Mouse (Mus musculus) neural tube, embryonic 13.5 days (tissue): ENCODE results near the gene H2-M10.2. TPM values are rescaled to one million over a fixed set of nuclear protein-coding genes. Genes with fewer than 3 reads are reported as not detected.
"Not testable (repeated sequence)": the region's sequence is repeated elsewhere in the genome, so short reads cannot be mapped to it uniquely, and the experiment has no call there.

Experiments used
- ATAC-seq: fragments of 200-750 bp; cut with Nextera tagmentation; 2 replicates; pipeline ENCODE4 v1.8.0; 2017; ENCODE audit warnings: low read depth, mild to moderate bottlenecking, moderate TSS enrichment, moderate library complexity
- H3K27ac ChIP-seq: fragments of 300-500 bp; sonication (generic); replicated peaks from 2 replicates; pipeline ENCODE4 v1.5.1; 2015; ENCODE audit warnings: moderate library complexity, mild to moderate bottlenecking, inconsistent platforms
- H3K27me3 ChIP-seq: fragments of 300-500 bp; sonication (generic); 2 replicates; pipeline ENCODE4 v1.6.1; 2015; ENCODE audit warnings: mild to moderate bottlenecking, inconsistent platforms
- H3K36me3 ChIP-seq: fragments of 300-500 bp; sonication (generic); 2 replicates; pipeline ENCODE4 v1.6.1; 2015; ENCODE audit warnings: mild to moderate bottlenecking, inconsistent platforms
- H3K4me1 ChIP-seq: fragments of 300-500 bp; sonication (generic); replicated peaks from 2 replicates; pipeline ENCODE4 v1.6.1; 2015; ENCODE audit warnings: inconsistent platforms
- H3K4me2 ChIP-seq: fragments of 300-500 bp; sonication (generic); 2 replicates; pipeline ENCODE4 v1.6.1; 2015; ENCODE audit warnings: inconsistent platforms, mild to moderate bottlenecking, moderate library complexity
- H3K4me3 ChIP-seq: fragments of 300-500 bp; sonication (generic); 2 replicates; pipeline ENCODE4 v1.5.1; 2015; ENCODE audit warnings: mild to moderate bottlenecking, inconsistent platforms
- H3K9ac ChIP-seq: fragments of 300-500 bp; sonication (generic); 2 replicates; pipeline ENCODE4 v1.6.1; 2015; ENCODE audit warnings: moderate library complexity, mild to moderate bottlenecking, inconsistent platforms
- H3K9me3 ChIP-seq: fragments of 300-500 bp; sonication (generic); 2 replicates; pipeline ENCODE4 v1.6.1; 2016; ENCODE audit warnings: inconsistent platforms
- WGBS: fragments of 180-500 bp; shearing (Covaris S2); methylation state at CpG from one replicate; pipeline ENCODE4 v1.1.7; 2015; 5-methylcytosine and 5-hydroxymethylcytosine counted together
- polyA plus RNA-seq: library from polyadenylated mRNA; unstranded; fragments of >200 nt; fragmentation: Nextera tagmentation; extraction: Ambion mirVana; gene quantifications from 2 replicates; pipeline ENCODE4 v1.2.1, GENCODE M21; 2015

Gene H2-M10.2
- polyA plus RNA-seq, 1 experiment from 2014 or later, result not detected

DNA sequence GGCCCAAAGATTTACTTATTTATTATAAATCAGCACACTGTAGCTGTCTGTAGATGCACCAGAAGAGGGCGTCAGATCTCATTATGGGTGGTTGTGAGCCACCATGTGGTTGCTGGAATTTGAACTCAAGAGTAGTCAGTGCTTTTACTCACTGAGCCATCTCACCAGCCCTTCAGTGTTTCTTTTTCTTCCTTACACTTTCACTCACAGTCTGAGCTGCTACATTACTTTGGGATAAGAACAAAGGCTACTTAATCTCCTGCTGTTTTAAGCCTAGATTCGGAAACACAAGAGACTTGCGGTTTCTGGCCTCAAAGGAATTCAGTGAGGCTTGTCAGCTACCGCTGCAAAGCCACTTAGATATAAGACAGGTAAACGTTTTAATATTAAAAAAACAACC lies 42.3 kb downstream of the H2-M10.2 start:
- Histone ChIP-seq H3K27ac (no peak overlapping the region), H3K4me1 (no peaks in the 10 kb centered on the region; the same call in 1 of the 2 replicates), H3K9ac (no peak overlapping the region), H3K9me3 (no peaks in the 10 kb centered on the region), H3K27me3 (peaks cover 24% of the 10 kb centered on the region), H3K4me2 (no peak overlapping the region), H3K36me3 (no peaks in the 10 kb centered on the region), H3K4me3 (no peak overlapping the region)
- ATAC-seq, result no peak
- WGBS, result 43% methylated on average over 5 of the region's 5 CpGs

DNA sequence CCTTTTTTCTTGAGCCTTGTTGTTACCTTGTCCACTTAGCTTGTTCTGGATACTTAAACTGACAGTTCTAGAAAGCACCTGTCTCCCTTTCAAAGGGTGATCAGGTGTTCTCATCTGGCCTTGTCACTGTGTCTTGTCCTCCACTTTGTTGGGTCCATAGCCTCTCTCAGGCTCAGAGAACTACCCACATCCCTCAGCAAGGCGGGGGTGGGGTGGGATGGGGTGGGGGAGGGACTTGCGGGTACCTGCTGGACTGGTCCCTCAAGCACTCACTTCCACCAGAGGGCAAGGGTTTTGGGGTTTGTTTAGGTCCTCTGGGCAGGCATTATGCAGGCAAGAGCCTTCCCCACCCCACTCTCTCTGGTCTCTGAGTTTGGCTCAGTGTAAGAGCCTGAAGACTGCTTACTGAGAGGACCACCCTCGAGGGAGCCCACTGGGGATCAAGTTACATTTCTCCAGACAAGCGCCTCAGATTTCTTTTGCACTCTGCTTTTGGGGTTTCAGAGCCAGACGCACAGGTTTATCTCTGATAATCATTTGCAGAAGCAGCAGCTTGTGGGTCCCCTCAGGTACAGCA lies 45.6 kb downstream of the H2-M10.2 start:
- ATAC-seq, result no peak
- no peak overlapping the region for H3K4me2 ChIP-seq
- peaks cover 38% of the 10 kb centered on the region for H3K27me3 ChIP-seq
- no peak overlapping the region for H3K4me3 ChIP-seq
- H3K4me1 ChIP-seq, result peaks cover 6% of the 10 kb centered on the region
- WGBS, result 22% methylated on average over 5 of the region's 5 CpGs
- H3K9me3 ChIP-seq, result no peaks in the 10 kb centered on the region
- H3K36me3 ChIP-seq, result no peaks in the 10 kb centered on the region
- no peak overlapping the region for H3K27ac ChIP-seq
- no peak overlapping the region for H3K9ac ChIP-seq

DNA sequence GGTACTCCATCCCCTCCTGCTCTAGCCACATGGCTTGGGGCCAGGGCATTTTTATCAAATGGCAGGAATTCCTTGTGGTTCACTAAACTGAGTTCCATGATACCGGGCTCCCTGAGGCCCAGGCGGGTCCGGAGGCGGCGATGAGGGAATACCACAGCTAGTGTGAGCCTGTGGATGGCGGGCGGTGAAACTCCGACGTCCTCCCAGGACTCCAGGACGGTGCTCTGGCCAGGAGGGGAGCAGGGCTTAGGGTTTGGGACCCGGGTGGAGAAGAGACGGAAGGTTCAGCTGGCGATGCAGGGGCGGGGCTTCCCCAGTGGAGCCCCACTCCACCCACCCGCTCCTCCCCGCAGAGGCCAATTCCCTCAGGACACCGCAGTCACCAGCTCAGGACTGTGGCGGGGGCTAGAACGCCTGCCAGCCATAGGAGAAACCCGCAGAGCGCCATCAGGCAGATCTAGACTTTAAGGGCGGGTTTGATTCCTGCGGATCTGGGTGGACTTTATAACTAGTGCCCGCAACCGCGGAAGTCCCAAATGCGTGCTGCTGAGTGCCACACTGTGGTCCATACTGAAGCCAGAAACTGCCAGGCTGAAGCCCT lies 48.9 kb downstream of the H2-M10.2 start:
- peak; percentile 47 for ATAC-seq
- WGBS, result 3% methylated on average over 27 of the region's 27 CpGs

DNA sequence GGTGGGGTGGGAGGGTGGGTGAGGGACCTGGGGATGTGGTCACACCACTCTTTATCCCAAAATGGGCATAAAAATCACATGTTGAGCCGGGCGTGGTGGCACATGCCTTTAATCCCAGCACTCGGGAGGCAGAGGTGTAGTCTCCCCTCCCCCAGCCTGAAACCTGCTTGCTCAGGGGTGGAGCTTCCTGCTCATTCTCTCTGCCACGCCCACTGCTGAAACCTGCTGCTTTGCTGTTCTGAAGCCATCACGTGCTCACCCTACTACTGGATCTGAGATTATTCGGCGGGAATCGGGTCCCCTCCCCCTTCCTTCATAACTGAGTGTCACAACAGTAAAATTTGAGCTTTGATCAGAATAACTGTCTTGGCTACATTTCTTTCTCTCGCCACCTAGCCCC lies 51.0 kb downstream of the H2-M10.2 start:
- H3K27ac ChIP-seq, ATAC-seq, H3K4me2 ChIP-seq, H3K9me3 ChIP-seq, H3K36me3 ChIP-seq, H3K4me1 ChIP-seq, H3K9ac ChIP-seq, H3K4me3 ChIP-seq: not testable (repeated sequence)
- WGBS, result 27% methylated on average over 8 of the region's 9 CpGs
- peaks cover 33% of the 10 kb centered on the region for H3K27me3 ChIP-seq

More for the DNA sequence above, 48.9 kb downstream of the H2-M10.2 start:
- Histone ChIP-seq H3K4me2 (peak overlapping the region; percentile 58), H3K4me3 (peak overlapping the region; percentile 29), H3K36me3 (no peaks in the 10 kb centered on the region), H3K27me3 (peaks cover 35% of the 10 kb centered on the region), H3K9me3 (no peaks in the 10 kb centered on the region), H3K27ac (no peak overlapping the region), H3K9ac (peak overlapping the region; percentile 56), H3K4me1 (peaks cover 6% of the 10 kb centered on the region)

Other genes starting within 250 kb of the H2-M10.2 start
- gene H2-T22, start 243.7 kb downstream of the H2-M10.2 start, polyA plus RNA-seq, result 7.1 and 7.9 TPM in 2 replicates
- gene Gm6034, start 243.5 kb downstream of the H2-M10.2 start, polyA plus RNA-seq, result not detected in 2 replicates
- not detected in 2 replicates for gene Gm11127, start 228.1 kb downstream of the H2-M10.2 start, polyA plus RNA-seq
- gene Gm19684, start 164.8 kb downstream of the H2-M10.2 start, polyA plus RNA-seq, result not detected in 2 replicates
- not detected in 2 replicates for gene Gm7030, start 157.1 kb downstream of the H2-M10.2 start, polyA plus RNA-seq
- gene Gm8909, start 118.0 kb downstream of the H2-M10.2 start, polyA plus RNA-seq, result not detected in 2 replicates
- gene H2-T3, start 96.2 kb downstream of the H2-M10.2 start, polyA plus RNA-seq, result not detected in 2 replicates
- gene Rpp21, start 28.4 kb downstream of the H2-M10.2 start, polyA plus RNA-seq, result 93.9 and 122 TPM in 2 replicates
- gene Trim39, start 14.2 kb downstream of the H2-M10.2 start, polyA plus RNA-seq, result 26.4 and 27.2 TPM in 2 replicates
- gene H2-M10.1, start 39.7 kb upstream of the H2-M10.2 start, polyA plus RNA-seq, result not detected in 2 replicates
- gene H2-M10.3, start 81.9 kb upstream of the H2-M10.2 start, polyA plus RNA-seq, result not detected in 2 replicates
- not detected in 2 replicates for gene H2-M10.4, start 175.8 kb upstream of the H2-M10.2 start, polyA plus RNA-seq